Mouse (Mus musculus): ENCODE results near the gene Fbln5.

Gene Fbln5

DNA sequence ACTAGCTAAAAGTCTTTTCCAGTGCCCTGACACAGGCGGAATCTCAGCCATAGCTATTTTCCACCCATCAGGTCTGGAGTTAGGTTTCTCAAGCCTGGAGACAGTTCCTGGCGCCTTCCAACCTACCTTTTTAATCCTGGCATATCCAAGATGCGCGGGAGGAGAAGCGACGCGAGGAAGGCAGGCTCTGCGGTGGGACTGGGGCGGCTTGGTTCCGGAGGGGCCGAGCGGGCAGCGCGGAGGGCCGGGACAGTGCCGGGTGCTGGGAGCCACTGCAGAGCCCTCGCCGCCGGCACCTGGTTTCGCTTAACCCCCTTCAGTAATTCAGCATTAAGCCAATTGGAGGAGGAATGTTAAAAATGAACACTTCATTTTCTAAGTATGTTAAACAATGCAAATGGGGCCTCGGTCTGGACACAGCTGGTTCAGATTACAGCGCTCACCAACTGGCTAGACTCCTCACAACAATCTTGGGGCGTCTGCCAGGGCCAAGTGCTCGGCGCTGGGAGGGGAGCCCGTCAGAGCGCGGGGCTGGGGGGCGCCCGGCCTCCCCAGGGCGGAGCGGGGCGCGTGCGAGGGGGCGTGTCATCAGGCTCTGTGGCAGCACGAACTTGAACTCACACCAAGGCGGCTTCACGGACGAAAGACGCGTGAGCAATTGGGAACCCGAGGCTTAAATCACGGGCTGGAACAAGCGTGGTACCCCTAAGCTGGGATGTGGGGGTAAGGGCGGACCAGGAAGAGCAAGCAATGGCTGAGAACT lies at the start of gene Fbln5:
Gene Fbln5, minus strand, starts transcription at position 448 of the 763 bp plus-strand sequence.
- peak; percentile 40 to 53 for DNase-seq

DNA sequence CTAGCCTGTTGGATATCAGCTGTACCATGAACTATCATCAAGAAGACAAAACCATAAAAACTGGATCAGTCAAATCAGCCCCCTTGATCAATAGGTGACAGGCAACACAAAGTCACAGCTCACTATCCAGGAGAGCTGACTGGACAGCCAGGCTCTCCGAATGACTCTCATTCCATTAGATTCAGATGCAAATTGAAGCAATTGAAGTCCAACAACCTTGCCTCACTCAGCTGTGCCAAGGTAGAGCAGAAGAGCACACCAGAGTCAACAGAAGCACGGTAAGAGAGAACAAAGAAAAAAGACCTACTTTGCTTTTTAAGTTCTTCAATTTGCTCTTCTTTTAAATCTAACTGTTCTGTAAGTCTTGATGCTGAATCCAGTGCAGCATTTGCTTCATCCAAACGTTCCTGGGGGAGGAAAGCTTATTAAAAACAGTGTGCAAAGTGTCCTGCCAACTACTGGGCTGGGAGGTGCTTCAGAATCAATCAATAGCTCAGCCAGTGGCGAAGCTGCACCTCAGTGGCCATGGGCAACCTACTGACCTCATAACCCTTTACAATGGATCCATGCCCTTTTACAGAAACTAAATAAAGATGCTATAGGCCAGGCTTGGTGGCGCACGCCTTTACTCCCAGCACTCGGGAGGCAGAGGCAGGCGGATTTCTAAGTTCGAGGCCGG lies 43.6 kb upstream of the Fbln5 start:
- DNase-seq = no peak

DNA sequence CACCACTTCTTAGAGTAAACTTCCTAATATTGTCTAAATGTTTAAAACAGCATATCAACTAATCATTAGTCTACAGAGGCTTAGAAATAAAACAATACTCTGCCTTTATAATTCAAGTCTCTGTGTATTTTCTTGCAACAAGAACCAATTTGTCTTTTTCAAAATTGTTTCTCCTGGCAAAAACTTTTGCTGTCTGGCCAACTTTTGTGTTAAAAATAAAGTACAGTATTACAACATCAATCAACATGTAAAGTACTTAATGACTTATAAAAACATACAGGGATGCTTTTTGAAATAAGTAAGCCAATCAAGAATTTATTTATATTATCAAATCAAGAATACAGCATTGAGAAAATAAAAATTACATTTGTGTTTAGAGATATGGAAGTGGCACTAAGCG lies 41.4 kb upstream of the Fbln5 start:
- no peak for DNase-seq

DNA sequence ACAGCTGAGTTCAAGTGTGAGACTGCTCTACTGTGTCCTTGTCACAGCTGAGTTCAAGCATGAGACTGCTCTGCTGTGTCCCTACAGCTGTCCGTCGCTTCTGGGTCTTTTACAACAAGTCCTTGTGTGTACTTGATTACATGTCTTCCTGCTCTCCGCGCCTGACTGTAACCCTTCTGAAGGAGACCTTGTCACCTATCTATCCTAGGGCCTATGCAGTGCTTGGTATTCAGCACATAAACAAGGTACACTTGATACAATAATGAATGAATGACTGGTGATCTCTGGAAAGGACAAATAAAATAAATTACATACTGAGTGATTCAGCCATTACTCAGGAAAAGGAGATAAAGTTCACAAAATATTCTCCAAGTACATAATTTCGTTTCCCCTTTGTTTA lies 39.2 kb upstream of the Fbln5 start:
- no peak for DNase-seq

DNA sequence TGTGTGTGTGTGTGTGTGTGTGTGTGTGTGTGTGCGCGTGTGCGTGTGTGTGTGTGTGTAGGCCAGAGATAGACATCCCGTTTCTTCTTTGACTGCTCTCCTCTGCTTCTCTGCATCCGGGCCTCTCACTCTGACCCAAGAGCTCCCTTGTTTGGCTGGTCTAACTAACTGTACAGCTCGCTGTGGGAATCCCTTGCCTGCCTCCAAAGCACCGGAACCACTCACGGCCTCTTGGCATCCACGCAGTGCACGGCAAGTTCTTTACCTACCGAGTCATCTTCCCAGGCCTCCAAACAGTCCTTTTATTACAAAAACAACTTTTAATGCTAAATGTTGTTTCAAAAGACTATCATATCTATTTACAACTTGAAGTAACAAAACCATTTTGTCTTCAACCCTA lies 35.5 kb upstream of the Fbln5 start:
- no peak for DNase-seq

DNA sequence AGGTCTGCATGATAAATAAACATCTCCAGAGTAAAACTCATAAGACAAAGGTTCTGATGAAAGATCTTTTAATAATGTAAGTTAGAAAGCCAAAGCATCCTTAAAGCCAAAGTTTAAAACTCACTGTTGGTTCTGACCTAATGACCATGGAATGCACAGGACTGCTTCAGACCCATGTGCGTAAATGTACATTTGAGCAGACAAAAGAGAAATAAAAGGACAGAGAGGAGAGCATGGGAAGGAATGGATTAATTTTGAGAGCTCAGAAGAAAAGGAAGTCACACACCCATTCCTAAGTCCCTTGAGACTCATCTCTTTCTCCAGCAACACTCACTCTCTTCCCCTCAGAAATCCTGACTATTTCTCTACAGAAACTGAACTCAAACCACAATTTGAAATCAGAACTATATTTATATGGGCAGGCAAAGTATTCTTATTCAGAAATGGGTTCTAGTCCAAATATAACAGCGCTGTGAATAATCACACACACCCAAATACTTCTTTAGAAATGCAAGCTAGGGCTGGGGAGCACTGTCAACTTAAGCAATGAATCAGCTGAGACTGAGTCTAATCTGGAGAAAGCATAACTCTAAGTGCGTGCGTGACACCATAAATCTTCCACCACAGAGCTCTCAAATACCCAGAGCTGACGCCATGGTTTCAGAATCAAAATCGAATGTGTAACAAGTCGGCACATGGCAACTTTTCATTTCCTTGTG lies 33.1 kb upstream of the Fbln5 start:
- DNase-seq = no peak

DNA sequence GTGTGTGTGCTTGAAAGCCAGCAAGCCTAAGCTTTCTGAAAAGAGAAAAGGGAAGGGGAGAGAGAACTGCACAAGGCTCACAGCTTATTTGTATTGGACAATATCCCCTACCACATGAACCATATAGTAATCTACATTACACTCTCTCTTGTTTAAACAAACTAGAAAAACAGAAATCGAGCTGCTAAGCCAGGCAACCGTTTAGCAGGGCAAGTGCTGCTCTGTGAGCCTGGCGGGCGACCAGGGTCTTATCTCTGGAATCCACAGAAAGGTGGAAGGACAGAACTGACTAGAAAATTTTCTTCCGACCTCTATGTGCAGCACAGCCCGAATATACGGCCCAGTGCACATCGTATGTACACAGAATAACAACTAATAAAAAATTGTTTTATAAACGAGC lies 32.5 kb upstream of the Fbln5 start:
- no peak for DNase-seq

DNA sequence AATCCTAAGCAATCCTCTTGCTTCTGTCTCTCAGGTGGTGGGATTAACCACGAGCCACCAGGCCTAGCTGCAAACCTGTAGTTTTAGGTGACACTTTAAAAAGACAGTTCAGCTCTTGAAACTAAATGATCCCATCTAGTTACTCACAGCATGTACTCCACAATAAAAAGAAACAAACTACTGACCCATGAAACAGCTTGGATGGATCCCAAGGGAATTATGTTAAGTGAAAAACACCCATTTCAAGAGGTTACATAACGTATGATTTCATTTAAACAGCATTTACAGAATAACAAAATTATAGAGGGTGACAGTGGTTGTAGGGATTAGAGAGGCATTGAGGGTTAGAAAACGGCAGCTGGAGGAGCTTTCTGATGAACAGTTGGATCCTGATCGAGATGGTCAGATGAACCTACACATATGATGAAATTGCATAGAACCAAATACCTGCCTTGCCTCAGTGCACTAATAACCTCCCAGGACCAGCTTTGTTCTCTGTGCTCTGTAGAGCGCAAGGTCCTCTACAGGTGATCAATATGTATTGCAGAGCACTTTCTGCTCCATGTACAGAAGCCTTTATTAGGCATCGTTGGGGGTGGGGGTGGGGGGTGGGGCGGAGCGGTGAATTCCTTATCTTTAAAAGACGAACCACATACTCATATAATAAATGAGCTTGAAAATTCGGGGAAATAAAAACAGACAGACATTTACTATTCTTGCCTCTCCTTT lies 17.9 kb upstream of the Fbln5 start:
- peak in 1 of 2 experiments; percentile 35 for DNase-seq

DNA sequence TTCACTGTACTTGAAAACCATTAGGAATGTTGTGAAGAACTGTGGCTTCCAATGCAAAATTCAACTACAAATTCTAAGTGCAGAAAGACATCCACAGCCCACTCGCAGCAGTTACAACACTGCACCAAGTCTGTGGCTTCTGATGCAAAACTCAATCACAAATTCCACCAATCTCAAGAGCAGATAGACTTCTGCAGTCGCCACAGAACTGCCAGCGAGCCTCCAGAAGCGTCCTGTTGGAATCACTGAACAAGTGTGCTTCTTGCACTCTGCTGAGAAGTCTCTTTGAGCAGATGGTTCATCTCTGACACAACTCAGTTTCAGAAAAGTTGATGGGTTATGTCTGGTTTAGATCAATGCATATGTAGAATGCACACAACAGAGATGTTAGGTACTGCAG lies 15.9 kb upstream of the Fbln5 start:
- DNase-seq = no peak

DNA sequence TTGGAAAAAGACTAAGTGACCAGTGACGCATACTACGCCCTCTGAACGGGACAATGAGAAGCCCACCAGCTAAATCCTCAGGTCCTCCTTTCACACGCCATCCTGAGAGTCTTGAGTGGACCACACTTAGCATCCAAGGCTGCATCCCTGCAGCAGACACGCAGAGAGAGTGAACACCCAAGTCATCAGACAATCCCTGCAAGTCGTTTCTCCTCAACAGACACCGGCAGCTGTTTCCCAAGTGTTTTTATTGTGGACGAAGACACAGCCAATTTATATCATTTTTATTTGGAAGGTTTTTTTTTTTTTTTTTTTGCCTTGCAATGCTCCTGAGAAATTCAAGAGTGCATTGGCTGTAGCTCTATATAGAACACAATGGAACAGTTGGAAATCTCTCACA lies 14.9 kb upstream of the Fbln5 start:
- no peak for DNase-seq

DNA sequence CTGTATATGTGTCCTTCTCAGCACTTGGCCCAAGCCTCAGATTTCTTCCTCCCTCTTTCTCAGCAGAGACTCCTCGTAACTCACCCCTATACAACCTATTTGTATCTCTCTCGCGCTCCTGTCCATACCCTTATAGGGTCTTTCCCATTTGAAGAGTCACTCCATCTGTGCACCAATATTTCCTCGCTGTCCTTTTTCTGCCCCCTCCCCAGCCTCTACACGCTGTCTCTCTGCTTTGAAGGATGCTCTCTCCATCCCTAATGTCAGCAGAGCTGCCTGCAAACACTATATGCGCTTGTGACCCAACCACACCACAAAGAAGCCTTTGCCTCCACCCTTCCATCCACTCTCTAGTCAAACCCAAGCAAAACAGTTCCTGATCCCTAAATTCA lies 14.3 kb upstream of the Fbln5 start:
- DNase-seq = no peak

DNA sequence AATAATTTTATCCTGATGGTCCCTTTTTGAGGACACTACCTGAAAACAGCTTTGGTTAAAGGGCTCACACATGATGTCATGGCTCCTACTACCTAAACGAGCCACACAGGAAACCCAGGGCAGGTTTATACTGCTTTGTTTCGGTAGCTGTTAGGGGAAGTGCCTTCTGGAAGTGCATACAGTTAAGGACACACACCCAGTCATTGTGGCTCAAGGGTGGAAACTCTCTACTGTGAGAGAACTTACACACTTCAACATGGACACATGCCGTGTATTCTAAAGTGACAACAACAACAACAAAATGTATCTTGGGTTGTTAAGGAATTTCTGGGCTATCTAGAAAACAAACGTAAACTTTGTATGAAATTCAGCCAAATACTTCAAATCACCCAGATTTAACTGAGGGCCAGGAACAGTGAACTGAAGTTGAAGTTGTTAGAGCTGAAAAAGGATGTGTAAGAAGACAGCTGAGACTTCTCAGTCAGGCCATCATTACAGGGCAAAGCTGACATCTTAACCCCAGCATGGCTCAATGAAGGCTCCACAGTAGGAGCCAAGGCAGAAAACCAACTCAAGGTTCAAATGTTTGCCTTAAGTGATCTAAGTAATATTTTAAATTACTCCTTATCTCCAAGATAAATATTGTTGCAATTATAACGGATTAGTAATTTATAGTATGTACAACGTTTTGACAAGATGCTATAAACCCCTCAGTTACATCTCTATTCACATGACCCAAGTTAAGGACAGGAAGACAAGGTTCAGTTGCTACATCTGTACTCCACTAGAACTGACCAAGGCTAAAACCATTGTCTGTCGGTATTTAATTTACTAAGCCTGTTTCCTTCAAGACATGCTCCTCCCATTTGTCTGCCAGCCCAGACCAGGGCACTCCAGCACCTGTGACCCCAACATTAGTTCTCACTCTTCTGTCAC lies 13.6 kb upstream of the Fbln5 start:
- DNase-seq = peak in 1 of 2 experiments; percentile 41

DNA sequence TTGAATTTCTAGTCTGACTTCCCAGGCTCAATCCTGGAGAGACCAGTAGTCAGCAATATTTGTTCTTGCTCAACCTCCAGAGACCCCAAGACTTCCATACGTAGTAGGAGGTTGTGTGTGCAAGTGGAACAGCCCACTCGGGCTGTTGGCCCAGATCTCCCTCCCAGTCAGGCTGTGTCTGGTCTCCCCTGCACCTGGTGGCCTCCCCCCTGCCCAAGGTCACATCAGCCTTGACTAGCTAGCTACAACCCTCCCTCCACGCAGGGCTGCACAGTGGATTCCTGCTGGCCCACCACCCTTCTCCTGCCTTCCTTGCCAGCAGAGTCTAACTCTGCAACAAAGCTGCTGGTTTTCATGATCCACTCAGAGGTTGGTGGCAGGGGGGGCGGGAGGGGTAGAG lies 12.4 kb upstream of the Fbln5 start:
- DNase-seq = no peak

DNA sequence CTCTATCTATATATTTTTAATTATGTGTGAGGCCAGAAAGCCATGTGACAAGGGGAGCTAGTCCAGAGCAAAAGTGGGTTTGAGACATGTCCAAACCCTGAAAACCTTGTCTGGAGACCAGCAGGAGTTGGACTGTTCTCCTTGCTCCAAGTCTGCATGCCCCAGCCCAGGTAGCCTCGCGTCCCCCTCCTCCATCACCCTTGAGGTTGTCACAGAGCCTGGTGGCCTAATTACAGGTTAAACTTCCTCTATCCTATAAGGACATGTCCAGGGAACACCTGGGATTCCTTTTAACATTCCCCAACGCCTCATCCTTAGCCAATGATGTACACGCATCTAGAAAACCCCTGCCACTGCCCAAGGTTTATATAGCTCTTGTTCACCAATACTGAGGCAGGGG lies 4.3 kb upstream of the Fbln5 start:
- no peak for DNase-seq

DNA sequence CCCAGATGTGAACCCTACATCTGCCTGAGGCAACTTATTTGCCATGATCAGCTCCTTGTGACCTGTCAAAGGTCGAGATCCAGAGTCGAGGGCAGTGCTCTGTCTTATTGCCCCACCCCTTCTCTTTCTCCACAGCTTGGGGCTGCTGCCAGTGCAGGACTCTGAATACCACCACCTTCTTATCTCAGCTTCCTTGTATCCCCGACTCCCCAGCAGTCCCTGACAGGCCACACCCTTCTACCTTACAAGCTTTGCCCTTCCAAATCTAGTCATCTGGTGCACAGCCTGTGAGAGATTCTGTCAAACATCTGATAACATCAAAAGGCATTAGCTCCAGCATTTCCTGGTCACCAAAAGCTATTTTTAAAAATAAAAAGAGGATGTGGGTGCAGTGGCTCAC lies 2.7 kb upstream of the Fbln5 start:
- no peak for DNase-seq

DNA sequence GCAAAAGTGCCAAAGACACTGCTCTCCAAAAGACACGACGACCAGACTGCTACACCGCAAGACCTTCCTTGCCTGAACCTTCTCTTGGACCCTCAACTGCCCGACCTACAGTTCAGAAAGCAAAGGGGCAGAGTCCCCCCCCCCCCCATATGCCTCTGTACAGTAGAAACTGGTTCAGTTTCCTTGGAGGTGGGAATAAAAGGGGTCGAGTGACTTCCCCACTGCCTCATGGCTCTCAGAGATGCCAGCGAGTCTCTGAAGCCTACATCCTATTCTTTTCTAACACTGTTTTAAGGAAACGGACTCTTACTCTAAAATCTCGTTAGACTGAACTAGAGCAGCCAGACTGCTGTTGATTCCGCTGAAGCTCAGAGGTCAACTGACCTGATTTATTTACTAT lies 715 bp upstream of the Fbln5 start:
- DNase-seq = no peak

DNA sequence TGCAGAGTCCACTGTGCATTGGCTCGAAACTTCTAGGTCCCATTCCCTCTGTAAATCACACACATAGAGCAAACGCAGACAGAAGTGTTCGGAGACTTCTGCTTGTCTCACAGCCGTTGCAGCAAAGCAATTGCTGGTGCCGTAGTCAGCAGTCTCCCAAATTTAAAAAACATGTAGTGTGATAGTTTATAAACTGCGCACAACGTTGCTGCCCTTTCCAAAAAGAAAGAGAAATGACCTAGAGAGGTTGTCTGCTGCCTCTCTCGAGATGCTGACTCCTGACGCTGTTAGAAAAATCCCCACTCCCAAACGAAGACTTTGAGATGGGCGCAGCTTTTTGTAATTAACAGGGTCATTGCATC lies 628 bp downstream of the Fbln5 start:
- DNase-seq = no peak

DNA sequence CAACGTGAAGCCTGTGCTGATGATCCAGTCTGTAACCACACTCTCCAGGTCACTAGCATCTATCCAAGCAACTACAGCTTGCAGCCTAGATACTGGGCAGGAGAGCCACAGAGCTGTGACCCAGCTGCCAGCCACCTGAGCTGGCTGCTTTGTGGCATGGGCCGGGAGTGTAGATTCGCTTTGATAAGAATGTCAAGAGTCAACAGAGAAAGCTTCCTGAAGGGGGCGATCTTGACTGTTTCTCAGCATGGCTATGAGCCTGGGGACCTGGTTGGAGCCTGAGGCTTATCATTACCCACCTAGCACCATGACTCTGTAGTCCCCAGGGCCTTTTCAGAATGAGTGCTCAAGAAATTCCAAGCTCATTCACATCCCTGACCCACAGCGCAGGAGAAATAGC lies 2.0 kb downstream of the Fbln5 start:
- DNase-seq = no peak

DNA sequence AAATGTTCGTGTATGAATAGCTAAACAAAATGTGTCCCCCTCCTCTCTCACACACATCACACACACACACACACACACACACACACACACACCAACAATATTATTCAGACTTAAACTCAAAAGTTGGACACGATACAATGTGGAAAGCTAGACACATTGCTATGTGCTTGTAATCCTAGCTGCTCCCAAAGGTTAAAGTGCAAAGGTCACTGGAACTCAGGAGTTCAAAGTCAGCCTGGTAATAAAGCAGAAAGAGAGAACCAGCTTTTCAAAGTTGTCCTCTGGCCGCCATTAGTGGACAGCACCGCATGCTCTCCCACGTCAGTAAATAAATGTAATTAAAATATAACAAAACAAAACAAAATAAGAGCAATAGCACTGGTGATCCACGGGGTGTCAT lies 3.1 kb downstream of the Fbln5 start:
- no peak for DNase-seq

DNA sequence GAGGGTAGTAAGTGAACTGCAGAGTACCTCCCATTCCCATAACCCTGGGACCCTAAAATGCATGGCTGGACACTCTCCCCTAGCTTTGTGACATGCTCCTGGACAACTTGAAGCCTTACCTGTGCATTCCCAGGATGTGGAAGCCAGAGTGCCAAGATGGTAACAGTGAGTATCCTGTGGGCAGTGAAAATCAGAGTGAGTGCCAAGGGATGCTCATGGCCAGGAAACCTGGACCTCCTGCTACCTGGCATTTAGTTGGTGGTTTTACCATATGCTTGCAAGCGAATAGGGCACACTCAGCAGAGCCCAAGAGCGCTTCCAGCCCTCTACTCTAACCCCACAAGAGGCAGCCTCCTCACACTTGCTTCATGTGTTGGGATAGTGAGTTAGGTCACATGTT lies 4.4 kb downstream of the Fbln5 start:
- DNase-seq = no peak

DNA sequence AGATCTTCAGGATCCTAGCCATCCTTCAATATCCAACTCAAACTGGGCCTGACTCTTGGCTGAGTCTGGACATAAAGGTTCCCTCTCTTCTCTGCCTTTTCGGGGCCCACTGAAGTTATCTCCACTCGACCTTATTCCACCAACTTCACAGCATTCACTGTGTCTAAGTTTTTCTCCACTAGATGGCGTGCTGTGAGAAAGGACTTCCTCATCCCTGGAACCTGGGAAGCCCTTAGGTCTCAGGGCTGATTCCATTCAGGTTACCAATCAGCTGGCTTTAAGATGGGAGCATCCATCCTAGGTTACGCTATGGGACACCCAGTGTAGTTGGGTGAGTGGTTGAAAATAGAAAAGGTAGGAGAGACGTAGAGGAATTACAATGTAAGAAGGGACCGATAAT lies 7.7 kb downstream of the Fbln5 start:
- peak in 1 of 2 experiments; percentile 33 for DNase-seq

DNA sequence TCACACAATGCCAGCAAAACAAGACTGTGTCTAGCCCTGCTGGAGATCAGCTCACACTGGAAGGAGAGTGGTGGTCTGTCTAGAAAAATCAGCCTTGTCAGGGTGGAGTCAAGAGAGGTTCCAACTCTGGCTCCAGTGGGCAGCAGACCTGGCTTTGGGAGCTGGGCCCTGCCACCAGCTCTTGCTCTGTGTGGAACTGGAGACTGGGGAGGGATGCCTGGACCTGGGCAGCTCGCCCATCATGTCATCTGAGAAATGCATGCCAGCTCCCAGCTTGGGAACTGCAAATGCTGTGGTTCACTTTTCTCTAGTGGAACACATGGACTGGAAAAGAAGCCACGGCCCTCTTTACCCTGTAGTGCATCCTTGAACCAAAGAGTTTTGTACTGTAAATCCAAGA lies 8.3 kb downstream of the Fbln5 start:
- DNase-seq = no peak

Measured in kidney, adult 8-10 months (tissue).